Mouse (Mus musculus): Measurements from ENCODE around the gene Foxg1.

Foxg1 gene

DNA sequence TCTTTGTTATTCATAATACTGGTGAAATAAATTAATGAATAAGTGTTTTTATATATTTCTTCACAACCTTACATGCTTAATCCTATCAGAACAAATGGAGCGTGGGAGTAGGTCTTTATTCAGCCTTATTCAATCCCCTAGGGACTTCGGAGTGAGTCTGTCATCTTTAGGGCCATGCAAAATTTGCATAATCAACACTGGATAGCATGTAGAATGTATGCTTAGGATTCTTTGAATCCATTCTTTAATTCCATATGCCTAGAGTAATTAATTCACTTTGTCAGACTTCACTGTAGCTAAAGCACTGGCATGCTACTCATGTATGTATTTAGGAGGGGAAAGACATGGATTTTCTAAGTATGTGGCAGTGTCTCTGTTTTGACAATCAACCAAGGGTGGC, 27.4 kb downstream of the Foxg1 start:
- no peak for DNase-seq (ENCODE audit: low spot score in 2 of 2)

DNA sequence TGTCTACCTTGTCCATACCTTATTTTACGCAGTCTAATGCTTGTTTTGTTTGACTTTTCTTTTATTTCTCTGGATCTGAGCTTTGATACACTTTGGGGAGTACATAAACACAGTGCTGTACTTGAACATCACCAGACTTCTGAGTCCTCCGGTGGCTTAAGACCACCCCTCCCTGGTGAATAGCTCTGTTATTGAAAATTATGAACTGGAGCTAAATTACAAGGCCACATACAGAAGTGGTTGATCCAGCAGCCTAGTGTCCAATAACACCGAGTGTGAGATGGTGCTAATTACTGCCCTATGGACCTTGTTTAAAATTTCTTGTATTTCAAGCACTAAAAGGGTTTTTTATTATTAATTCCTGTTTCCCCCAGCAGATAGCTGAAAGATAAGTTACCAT, 35.5 kb downstream of the Foxg1 start:
- no peak for DNase-seq (ENCODE audit: low spot score in 2 of 2)

Data from frontal cortex, postnatal 25 days (tissue).